Mouse (Mus musculus) stomach, postnatal 0 days (tissue): ENCODE data around the gene Aco2. TPM values are rescaled to one million over a fixed set of nuclear protein-coding genes. Genes with fewer than 3 reads are reported as not detected.

Experiments
- ATAC-seq: fragments of 200-750 bp; cut with Nextera tagmentation; 2 replicates; pipeline ENCODE4 v1.8.0; 2017; ENCODE audit not compliant: low FRiP score, low TSS enrichment
- DNase-seq: peaks from one replicate; pipeline ENCODE4 v3.0.0-alpha.2; 2016; ENCODE audit warnings: low spot score
- H3K27ac ChIP-seq: fragments of 300-500 bp; sonication (generic); replicated peaks from 2 replicates; pipeline ENCODE4 v1.5.1; 2014; ENCODE audit warnings: mild to moderate bottlenecking, control low read depth
- H3K27me3 ChIP-seq: fragments of 300-500 bp; sonication (generic); 2 replicates; pipeline ENCODE4 v1.6.1; 2014; ENCODE audit warnings: low read length; ENCODE audit not compliant: control insufficient read depth, insufficient read depth
- H3K36me3 ChIP-seq: fragments of 300-500 bp; sonication (generic); 2 replicates; pipeline ENCODE4 v1.6.1; 2014; ENCODE audit warnings: low read length, mixed read lengths; ENCODE audit not compliant: control insufficient read depth, insufficient read depth
- H3K4me1 ChIP-seq: fragments of 300-500 bp; sonication (generic); replicated peaks from 2 replicates; pipeline ENCODE4 v1.6.1; 2014; ENCODE audit warnings: antibody characterized with exemption; ENCODE audit not compliant: control insufficient read depth, insufficient read depth
- H3K4me2 ChIP-seq: fragments of 300-500 bp; sonication (generic); replicated peaks from 2 replicates; pipeline ENCODE4 v1.6.1; 2014; ENCODE audit warnings: low read depth, mild to moderate bottlenecking, control low read depth, moderate library complexity
- H3K4me3 ChIP-seq: fragments of 300-500 bp; sonication (generic); 2 replicates; pipeline ENCODE4 v1.5.1; 2014; ENCODE audit warnings: low read depth, low read length, control low read depth
- H3K9ac ChIP-seq: fragments of 300-500 bp; sonication (generic); 2 replicates; pipeline ENCODE4 v1.6.1; 2014; ENCODE audit warnings: mild to moderate bottlenecking, low read length, control low read depth, mixed read lengths
- H3K9me3 ChIP-seq: fragments of 300-500 bp; sonication (generic); 2 replicates; pipeline ENCODE4 v1.6.1; 2016; ENCODE audit warnings: low read length; ENCODE audit not compliant: control insufficient read depth
- CTCF ChIP-seq: IDR thresholded peaks from 2 replicates; pipeline ENCODE4 v1.5.1; 2016; ENCODE audit warnings: antibody characterized with exemption, low read depth, mild to moderate bottlenecking, moderate library complexity
- EP300 ChIP-seq: optimal IDR thresholded peaks from 2 replicates; pipeline ENCODE3; 2016; ENCODE audit warnings: antibody characterized with exemption
- WGBS: fragments of 180-500 bp; shearing (Covaris S2); extraction: QIAGEN DNeasy Blood & Tissue Kit; methylation state at CpG from one replicate; pipeline ENCODE4 v1.1.7; 2014; 5-methylcytosine and 5-hydroxymethylcytosine counted together
- polyA plus RNA-seq: library from polyadenylated mRNA; unstranded; fragments of >200 nt; fragmentation: Nextera tagmentation; extraction: Ambion mirVana; gene quantifications from 2 replicates; pipeline ENCODE4 v1.2.1, GENCODE M21; 2015

Aco2 gene
- polyA plus RNA-seq, 1 experiment from 2014 or later: 130 TPM

GRCm38 (mm10) chr15:81853081-81853480 lies 19.0 kb upstream of the Aco2 start:
- Histone ChIP-seq H3K4me2 (no peak overlapping the region), H3K27ac (no peak overlapping the region), H3K9me3 (no peaks in the 10 kb centered on the region), H3K27me3 (no peaks in the 10 kb centered on the region), H3K36me3 (peaks cover 25% of the 10 kb centered on the region), H3K4me1 (no peaks in the 10 kb centered on the region; the same call in 1 of the 2 replicates), H3K9ac (no peak overlapping the region), H3K4me3 (no peak overlapping the region)
- ATAC-seq (no peak), DNase-seq (no peak)
- no peak for TF ChIP-seq CTCF
- TF ChIP-seq EP300: no peak
- 82% methylated on average over 7 of the region's 7 CpGs for WGBS

- Histone ChIP-seq H3K9me3 (no peaks in the 10 kb centered on the region), H3K27me3 (no peaks in the 10 kb centered on the region), H3K4me2 (peak overlapping the region; percentile 60), H3K4me3 (peak overlapping the region; percentile 84), H3K4me1 (no peaks in the 10 kb centered on the region; the same call in 1 of the 2 replicates), H3K27ac (peak overlapping the region; percentile 98), H3K36me3 (peaks cover 3% of the 10 kb centered on the region; the same call in 1 of the 2 replicates), H3K9ac (peak overlapping the region; percentile 94)
- TF ChIP-seq CTCF: no peak
- no peak for TF ChIP-seq EP300
- under 1% methylated on average over 28 of the region's 28 CpGs for WGBS
- ATAC-seq (peak; percentile 89), DNase-seq (peak; percentile 88)
Observed at GRCm38 (mm10) chr15:81856030-81856790, 15.9 kb upstream of the Aco2 start.

- Histone ChIP-seq H3K4me2 (peak overlapping the region; percentile 60), H3K36me3 (no peaks in the 10 kb centered on the region), H3K9me3 (no peaks in the 10 kb centered on the region), H3K27ac (peak overlapping the region; percentile 98), H3K4me1 (no peaks in the 10 kb centered on the region; the same call in 1 of the 2 replicates), H3K4me3 (peak overlapping the region; percentile 84), H3K9ac (peak overlapping the region; percentile 94), H3K27me3 (no peaks in the 10 kb centered on the region)
- TF ChIP-seq EP300: no peak
- no peak for TF ChIP-seq CTCF
- ATAC-seq (no peak), DNase-seq (no peak)
- WGBS: 1% methylated on average over 14 of the region's 14 CpGs
Observed at GRCm38 (mm10) chr15:81856938-81857723, 15.0 kb upstream of the Aco2 start.

GRCm38 (mm10) chr15:81857724-81858116 lies 14.4 kb upstream of the Aco2 start:
- ATAC-seq (peak; percentile 5; the same call in 1 of the 2 replicates), DNase-seq (no peak)
- Histone ChIP-seq H3K4me3 (peak overlapping the region; percentile 84), H3K27me3 (no peaks in the 10 kb centered on the region), H3K4me2 (peak overlapping the region; percentile 60), H3K9ac (peak overlapping the region; percentile 94), H3K27ac (peak overlapping the region; percentile 98), H3K36me3 (no peaks in the 10 kb centered on the region), H3K9me3 (no peaks in the 10 kb centered on the region), H3K4me1 (no peaks in the 10 kb centered on the region; the same call in 1 of the 2 replicates)
- under 1% methylated on average over 33 of the region's 33 CpGs for WGBS
- TF ChIP-seq EP300 (no peak), CTCF (no peak)

- H3K36me3 ChIP-seq: no peaks in the 10 kb centered on the region
- H3K4me1 ChIP-seq: no peaks in the 10 kb centered on the region; the same call in 1 of the 2 replicates
- H3K9me3 ChIP-seq: no peaks in the 10 kb centered on the region
- ATAC-seq: peak; percentile 19
- H3K27ac ChIP-seq: peak overlapping the region; percentile 98
- no peaks in the 10 kb centered on the region for H3K27me3 ChIP-seq
- peak overlapping the region; percentile 84 for H3K4me3 ChIP-seq
- WGBS: under 1% methylated on average over 23 of the region's 23 CpGs
- TF ChIP-seq EP300: peak; percentile 91
- TF ChIP-seq CTCF: no peak
- peak; percentile 93 for DNase-seq
- peak overlapping the region; percentile 60 for H3K4me2 ChIP-seq
- H3K9ac ChIP-seq: peak overlapping the region; percentile 94
Observed at GRCm38 (mm10) chr15:81858138-81858516, 14.0 kb upstream of the Aco2 start.
